Mouse (Mus musculus) layer of hippocampus, adult 11-12 months (tissue): Measurements from ENCODE around the gene Pkd1l2.

Experiments
- DNase-seq: peaks from one replicate; pipeline ENCODE4 v3.0.0; 2022; ENCODE audit warnings: low spot score

Pkd1l2 gene

DNA sequence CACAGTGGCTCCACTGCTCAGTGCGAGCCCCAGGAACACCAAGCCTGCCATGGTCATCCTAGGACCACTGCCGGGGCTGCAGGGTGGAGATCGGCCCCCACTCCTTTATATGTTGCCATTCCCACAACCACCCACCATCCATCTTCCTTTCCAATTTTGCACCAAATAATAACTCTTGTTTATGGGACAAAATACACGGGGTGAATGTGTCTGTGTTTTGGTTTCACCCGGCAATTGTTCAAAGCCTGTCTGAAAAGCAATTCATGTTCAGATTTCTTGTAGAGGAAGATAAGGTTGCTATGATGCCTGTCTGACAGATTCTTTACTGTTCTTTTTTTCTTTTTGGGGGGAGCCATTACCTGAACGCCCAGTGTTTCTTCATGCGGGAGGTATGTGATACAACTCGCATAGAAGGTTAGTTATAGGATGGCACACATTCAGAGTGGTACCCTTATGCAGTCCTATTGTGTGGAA lies at the start of gene Pkd1l2:
TSS of gene Pkd1l2 (minus strand) at position 51 of the 474 bp plus-strand sequence.
- no peak for DNase-seq

- no peak for DNase-seq
Measured at GRCm38 (mm10) chr8:117127063-117127462, 44.8 kb upstream of the Pkd1l2 start.

- no peak for DNase-seq
Measured at GRCm38 (mm10) chr8:117126411-117126810, 44.2 kb upstream of the Pkd1l2 start.

GRCm38 (mm10) chr8:117125854-117126253 lies 43.6 kb upstream of the Pkd1l2 start:
- no peak for DNase-seq

- DNase-seq: no peak
Measured at GRCm38 (mm10) chr8:117123850-117124633, 41.8 kb upstream of the Pkd1l2 start.

DNA sequence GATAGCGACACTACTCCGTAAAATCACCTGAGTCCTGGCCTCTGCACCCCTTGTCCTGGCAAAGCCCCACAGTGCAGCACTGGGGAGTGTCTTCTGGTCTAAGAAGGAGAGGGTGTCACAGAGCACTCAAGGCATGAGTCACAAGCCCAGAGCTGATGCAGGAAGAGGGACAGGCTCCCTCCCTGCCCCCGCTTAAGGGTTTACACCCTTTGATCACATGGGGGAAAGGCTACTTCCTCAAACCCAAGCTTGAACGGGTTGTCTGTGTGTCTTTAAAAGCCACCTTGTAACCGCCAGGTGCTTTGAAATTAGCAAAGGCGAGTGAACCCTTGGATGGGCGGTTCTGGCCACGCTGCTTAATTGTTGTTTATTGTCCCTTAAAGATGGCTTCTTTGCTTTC lies 39.0 kb upstream of the Pkd1l2 start:
- DNase-seq: no peak

DNA sequence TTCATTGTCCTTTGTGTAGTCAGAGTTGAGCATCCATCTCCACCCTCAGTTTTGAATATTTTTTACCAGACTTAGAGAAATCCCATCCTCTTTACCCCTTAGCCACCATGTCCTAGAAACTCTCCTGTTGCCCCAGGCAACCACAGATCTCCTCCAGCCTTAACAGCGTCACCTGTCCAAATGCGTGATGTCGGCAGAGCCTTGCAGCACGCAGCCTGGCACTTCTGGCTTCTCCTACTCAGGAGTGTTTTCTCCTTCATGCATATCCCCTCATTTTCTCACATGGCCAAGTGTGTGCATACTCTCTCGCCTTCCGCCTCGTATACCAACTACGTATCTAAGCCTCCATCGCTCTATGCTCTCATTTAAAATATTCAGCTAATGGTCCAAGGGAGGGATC lies 36.2 kb upstream of the Pkd1l2 start:
- DNase-seq: no peak

- DNase-seq: no peak
Measured at GRCm38 (mm10) chr8:117116534-117116933, 34.3 kb upstream of the Pkd1l2 start.

GRCm38 (mm10) chr8:117115676-117116446 lies 33.6 kb upstream of the Pkd1l2 start:
- no peak for DNase-seq

DNA sequence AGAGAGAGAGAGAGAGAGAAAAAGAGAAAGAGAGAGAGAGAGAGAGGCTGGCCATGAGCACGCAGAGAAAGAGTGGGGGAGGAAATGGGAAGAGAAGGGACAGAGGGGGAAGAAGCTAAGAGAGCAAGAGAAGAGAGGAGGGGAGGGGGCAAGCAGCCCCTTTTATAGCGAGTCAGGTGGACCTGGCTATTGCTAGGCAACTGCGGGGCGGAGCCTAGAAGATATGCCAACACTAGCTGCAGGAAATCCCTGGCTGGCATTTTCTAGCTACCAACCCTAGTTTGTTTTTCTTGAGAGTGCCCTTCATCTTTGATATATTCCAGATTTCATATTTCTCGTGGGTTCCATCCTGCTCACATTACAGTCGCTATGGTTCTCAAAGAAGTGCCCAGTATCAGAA lies 32.8 kb upstream of the Pkd1l2 start:
- DNase-seq: no peak

DNA sequence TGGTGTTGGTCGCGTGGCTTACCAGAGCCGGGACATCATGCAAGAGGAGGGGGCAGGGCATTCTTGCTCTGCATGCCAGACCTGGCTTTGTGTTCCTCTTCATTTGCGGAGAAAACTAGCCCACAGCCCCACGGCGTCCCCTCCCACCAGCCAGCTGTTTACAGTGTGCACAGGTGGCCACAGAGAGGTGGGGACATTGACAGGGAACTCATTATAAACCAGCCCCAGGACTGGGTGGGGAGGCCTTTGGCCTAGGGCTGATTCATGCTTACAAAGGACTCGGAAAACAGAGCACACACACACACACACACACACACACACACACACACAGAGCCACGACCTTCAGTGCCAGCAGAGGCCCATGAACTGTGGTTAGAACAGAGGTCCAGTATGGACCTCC lies 30.0 kb upstream of the Pkd1l2 start:
- DNase-seq: no peak

DNA sequence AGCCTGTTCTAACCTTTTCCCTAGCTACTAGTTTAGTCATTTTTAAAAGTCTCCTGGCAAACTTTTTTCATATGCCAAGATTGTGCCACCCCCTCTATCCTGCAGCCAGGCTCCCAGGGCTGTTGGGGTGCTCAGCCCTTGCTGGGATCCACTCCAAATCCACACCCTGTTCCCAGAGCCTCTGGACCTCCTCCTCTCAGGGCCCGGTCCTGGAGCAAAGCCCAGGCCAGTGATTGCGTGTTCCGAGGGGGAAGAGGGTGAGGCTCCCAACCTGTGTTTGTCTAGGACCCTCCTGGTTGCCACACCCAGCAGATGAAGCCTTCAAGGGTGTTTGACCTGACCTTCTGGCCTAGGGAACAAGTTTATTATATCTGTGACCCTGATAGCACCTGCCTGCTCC lies 29.4 kb upstream of the Pkd1l2 start:
- no peak for DNase-seq

- peak; percentile 74 for DNase-seq
Measured at GRCm38 (mm10) chr8:117109801-117110390, 27.6 kb upstream of the Pkd1l2 start.

DNA sequence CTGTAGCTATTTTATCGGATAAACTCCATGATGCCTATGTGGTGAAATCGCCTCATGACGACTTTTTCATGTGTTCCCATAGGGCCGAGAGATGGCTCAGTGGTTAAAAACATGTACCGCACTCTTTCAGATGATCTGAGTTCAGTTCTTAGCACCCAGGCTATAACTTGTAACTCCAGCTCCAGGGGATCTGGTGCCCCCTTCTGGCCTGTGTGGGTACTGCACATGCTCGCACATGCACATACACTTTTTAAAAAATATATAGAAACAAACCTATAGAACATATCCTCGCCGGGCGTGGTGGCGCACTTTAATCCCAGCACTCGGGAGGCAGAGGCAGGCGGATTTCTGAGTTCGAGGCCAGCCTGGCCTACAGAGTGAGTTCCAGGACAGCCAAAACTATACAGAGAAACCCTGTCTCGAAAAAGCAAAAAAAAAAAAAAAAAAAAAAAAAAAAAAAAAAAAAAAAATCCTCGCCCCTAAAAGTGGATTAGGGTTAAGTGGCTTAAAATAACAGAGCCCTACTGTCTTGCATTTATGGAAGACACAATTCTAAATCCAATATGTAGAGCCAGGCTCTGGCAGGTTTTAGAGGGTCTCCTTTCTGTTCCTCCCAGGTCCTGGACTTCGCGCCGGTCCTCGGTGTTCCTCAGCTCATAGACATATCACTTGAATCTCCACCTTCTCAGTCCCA lies 26.9 kb upstream of the Pkd1l2 start:
- no peak for DNase-seq

GRCm38 (mm10) chr8:117107533-117107932 lies 25.3 kb upstream of the Pkd1l2 start:
- peak; percentile 83 for DNase-seq

DNA sequence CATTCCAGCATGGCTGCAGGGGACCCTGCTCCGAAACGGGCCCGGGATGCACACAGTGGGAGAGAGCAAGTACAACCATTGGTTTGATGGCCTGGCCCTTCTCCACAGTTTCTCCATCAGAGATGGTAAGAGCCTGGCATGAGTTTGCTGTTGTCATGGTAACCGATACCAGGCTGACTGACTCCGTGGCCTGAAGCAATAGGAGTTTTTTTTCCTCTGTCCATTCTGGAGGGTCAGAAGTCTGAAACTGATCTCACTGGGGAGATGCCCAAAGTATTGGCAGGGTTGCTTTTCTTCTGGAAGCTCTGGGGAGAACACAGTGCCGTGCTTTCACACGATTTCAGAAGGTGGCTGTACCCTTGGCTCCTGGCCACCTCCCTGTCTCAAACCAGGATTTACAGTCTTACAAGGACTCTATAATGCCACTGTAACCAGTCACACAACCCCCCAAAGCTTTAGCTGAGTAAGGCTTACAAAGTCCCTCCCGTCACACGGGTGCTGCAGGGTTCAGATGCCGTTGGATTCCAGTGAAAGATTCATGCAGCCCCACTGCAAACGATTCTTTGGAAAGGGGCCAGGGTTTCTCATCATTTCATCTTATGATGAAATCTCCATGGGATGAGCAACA lies 15.4 kb upstream of the Pkd1l2 start:
- DNase-seq: peak; percentile 19

- DNase-seq: no peak
Measured at GRCm38 (mm10) chr8:117097051-117097563, 14.9 kb upstream of the Pkd1l2 start.

- DNase-seq: no peak
Measured at GRCm38 (mm10) chr8:117095647-117096046, 13.4 kb upstream of the Pkd1l2 start, which contains the start of gene Bco1. Bco1 (plus strand) TSS chr8:117095854.

DNA sequence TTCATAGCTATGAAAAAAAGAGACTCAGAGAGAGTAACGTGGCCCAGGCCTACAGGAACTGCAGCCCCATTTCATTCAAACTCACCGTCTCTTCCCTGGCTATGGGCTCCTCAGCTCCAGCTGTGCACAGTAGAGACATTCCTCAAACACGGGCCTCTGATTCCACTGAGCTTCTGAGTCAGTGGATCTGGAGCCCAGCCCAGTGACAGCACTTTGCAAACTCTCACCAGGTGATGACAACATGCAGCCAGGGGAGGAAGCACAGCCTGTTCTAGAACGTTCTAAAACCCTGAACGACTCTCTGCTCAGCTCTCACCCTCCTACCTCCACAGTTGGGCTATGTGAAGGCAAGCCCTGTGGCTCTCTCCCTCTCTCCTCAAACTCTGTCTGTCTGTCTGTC lies 11.8 kb upstream of the Pkd1l2 start:
- DNase-seq: peak; percentile 22

GRCm38 (mm10) chr8:117089802-117090201 lies 7.6 kb upstream of the Pkd1l2 start:
- no peak for DNase-seq

DNA sequence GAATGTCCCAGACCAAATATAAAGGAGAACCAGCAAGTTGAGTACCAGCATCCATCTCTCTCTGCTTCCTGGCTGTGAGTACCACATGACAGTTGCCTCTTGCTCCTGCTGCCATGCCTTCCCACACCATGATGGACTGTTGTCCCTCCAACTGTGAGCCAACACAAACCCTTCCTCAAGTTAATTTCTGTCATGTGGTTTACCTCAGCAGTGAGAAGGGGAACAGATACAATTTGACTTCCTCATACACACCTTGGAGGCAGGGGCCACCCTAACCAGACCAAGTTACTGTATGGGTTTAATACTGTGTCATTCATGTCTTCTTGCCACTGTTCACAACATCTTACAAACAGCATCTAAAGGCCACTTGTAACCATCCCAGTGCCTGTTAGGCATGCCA lies 4.8 kb upstream of the Pkd1l2 start:
- DNase-seq: no peak
